Mouse (Mus musculus): ENCODE results near the gene Wasf2. TPM values are rescaled to one million over a fixed set of nuclear protein-coding genes. Genes with fewer than 3 reads are reported as not detected.

Gene Wasf2
- total RNA-seq, 2 experiments from 2014 or later = 34.9 to 35.6 TPM

- TF ChIP-seq CTCF (IDR thresholded peaks at IDR 0.05) = no peak
- no peak for DNase-seq
- intact Hi-C loops (cut with DNase I) = no loop called here
- H3K27ac ChIP-seq = no peak overlapping the region
- H3K4me3 ChIP-seq = no peak overlapping the region
Observed at GRCm38 (mm10) chr4:133221701-133222100, 91.4 kb downstream of the Wasf2 start.

DNA sequence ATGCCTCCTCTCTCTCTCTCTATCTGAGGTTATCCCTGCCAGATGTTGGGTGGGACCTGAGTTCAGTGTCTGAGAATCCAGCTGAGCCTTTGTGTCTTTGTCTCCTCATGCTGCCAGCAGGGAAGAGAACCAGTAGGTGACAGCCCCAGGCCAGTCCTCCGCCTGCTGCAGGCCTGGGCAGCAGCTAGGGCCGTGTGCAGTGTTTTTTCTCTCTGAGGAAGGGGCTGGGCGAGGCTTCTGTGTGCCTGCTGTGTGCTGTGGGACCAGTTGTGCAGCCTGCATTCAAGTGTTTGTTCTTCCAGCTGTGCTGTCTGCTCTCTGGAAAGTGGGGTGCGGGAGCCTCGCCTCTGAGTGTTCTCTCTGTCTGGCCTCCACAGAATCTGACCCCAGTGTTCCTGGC is 93.6 kb downstream of the Wasf2 start:
- intact Hi-C loops (cut with DNase I) = no loop called here
- no peak overlapping the region for H3K27ac ChIP-seq
- DNase-seq = no peak
- no peak for TF ChIP-seq CTCF (IDR thresholded peaks at IDR 0.05)
- H3K4me3 ChIP-seq = no peak overlapping the region

DNA sequence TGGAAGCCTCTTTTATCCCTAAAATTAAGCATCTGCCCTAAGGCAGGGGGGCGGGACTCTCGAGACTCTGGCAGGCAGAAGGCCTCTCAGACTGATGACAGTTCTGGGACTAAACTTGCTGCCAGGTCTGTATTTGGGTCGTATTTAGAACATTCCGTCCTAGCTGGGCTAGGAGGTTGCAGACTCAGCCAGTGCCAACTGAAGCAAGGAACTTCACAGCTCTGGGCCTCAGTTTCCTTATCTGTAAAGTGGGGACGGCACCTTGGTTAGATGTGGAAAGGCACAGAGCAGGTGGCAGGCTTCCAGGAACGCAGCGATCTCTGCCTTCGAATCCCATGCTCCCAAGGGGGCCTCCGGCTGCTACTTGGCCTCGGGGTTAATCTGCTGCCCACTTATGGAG is 95.8 kb downstream of the Wasf2 start:
- intact Hi-C loops (cut with DNase I) = no loop called here
- no peak overlapping the region for H3K4me3 ChIP-seq
- peak; percentile 70 for DNase-seq
- peak overlapping the region; percentile 59 for H3K27ac ChIP-seq
- TF ChIP-seq CTCF (IDR thresholded peaks at IDR 0.05) = no peak

DNA sequence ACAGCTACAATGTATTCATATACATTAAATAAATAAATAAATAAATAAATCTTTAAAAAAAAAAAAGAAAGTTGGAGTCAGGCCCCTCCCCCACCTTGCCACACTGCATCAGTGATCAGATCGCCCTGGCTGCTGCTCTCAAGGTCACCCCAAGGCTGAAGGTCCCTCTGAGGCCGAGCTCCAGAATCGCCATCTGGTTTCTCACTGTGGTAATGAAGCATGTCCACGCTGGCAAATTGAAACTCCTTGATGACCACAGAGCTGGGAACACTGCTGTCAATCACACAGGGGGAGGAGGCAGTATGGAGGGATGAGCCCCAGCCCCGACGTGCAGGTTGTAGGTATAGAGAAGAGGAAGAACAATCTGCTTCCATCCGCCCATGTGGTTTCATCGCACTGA is 97.3 kb downstream of the Wasf2 start:
- intact Hi-C loops (cut with DNase I) = no loop called here
- H3K4me3 ChIP-seq = no peak overlapping the region
- peak overlapping the region; percentile 24; the same call in 1 of the 2 replicates for H3K27ac ChIP-seq
- no peak for TF ChIP-seq CTCF (IDR thresholded peaks at IDR 0.05)
- DNase-seq = no peak

DNA sequence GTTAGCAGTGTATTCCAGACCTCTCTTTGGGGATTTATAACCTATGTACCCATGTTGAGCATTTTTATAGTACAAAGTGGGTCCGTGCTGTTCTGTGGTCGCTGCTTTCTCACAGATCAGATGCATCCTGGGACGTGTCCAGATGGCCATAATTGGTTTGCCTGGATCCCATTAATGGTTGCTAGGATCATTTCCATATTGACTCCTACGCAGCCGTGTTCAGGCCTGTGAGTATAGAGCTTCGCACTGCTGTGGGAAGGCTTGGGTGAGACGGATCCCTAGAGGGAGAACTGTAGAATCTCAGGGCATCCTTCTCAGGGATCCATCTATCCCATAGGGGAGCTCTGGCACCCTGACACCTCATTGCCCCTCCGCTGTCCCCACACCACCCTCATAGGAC is 99.3 kb downstream of the Wasf2 start:
- TF ChIP-seq CTCF (IDR thresholded peaks at IDR 0.05) = no peak
- H3K4me3 ChIP-seq = no peak overlapping the region
- no peak overlapping the region for H3K27ac ChIP-seq
- intact Hi-C loops (cut with DNase I) = no loop called here
- DNase-seq = no peak

GRCm38 (mm10) chr4:133233285-133233976 is 103.1 kb downstream of the Wasf2 start:
- intact Hi-C loops (cut with DNase I) = loop anchor here (5.0 kb wide), 1 partner anchor 64 kb away; no protein-coding TSS in a partner anchor
- Histone ChIP-seq H3K27ac (no peak overlapping the region), H3K4me3 (no peak overlapping the region)
- peak; percentile 84 for TF ChIP-seq CTCF (IDR thresholded peaks at IDR 0.05)
- peak; percentile 61 for DNase-seq

GRCm38 (mm10) chr4:133234771-133235170 is 104.5 kb downstream of the Wasf2 start:
- TF ChIP-seq CTCF (IDR thresholded peaks at IDR 0.05) = no peak
- no peak overlapping the region for H3K4me3 ChIP-seq
- no peak for DNase-seq
- no peak overlapping the region for H3K27ac ChIP-seq
- intact Hi-C loops (cut with DNase I) = loop anchor here (5.0 kb wide), 1 partner anchor 63 kb away; no protein-coding TSS in a partner anchor

DNA sequence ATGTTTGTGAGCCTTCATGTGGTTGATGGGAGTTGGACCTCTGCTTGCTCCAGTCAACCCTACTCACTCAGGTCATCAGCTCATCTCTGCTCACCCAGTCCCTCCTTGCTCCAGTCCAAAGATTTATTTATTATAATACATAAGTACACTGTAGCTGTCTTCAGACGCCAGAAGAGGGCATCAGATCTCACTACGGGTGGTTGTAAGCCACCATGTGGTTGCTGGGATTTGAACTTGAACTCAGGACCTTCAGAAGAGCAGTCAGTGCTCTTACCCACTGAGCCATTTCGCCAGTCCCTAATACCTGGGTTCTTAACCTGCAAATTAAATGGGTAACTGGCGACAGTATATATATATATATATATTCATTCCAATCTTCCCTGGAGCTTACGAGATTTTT is 105.1 kb downstream of the Wasf2 start:
- TF ChIP-seq CTCF (IDR thresholded peaks at IDR 0.05) = no peak
- intact Hi-C loops (cut with DNase I) = no loop called here

DNA sequence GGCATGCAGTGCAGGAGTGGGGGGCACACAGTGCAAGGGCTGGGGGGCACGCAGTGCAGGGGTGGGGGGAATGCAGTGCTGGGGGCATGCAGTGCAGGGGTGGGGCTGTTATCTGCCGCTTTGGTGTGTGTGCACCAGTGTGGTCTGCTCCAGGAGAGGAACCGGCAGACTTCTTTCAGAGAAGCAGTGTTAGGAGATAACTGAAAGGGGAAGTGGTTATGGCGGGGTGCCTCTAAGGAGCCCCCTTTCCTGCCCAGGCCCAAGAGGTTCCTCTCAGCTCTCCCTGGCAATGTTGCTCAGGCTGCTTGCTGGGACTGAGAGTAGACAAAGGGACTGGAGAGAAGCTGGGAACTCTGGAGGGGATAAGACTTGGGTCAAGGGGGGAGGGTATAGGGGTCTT is 107.6 kb downstream of the Wasf2 start:
- intact Hi-C loops (cut with DNase I) = no loop called here
- no peak overlapping the region for H3K27ac ChIP-seq
- H3K4me3 ChIP-seq = no peak overlapping the region
- TF ChIP-seq CTCF (IDR thresholded peaks at IDR 0.05) = no peak
- DNase-seq = no peak

More for the DNA sequence above, 105.1 kb downstream of the Wasf2 start:
- Histone ChIP-seq H3K4me3 (no peak overlapping the region), H3K27ac (no peak overlapping the region)
- DNase-seq = no peak

- DNase-seq = peak; percentile 92
- TF ChIP-seq CTCF (IDR thresholded peaks at IDR 0.05) = no peak
- Histone ChIP-seq H3K4me3 (peak within 1 kb of the TSS; percentile 70), H3K27ac (peak within 1 kb of the TSS; percentile 99)
- intact Hi-C loops (cut with DNase I) = no loop called here
Observed at GRCm38 (mm10) chr4:133240490-133240921, 110.2 kb downstream of the Wasf2 start, which contains the start of gene Map3k6. TSS of gene Map3k6 (plus strand) at chr4:133240818.

GRCm38 (mm10) chr4:133240934-133241908 is 110.9 kb downstream of the Wasf2 start:
- Histone ChIP-seq H3K27ac (peak overlapping the region; percentile 99), H3K4me3 (peak overlapping the region; percentile 70)
- intact Hi-C loops (cut with DNase I) = no loop called here
- TF ChIP-seq CTCF (IDR thresholded peaks at IDR 0.05) = peak; percentile 54
- peak; percentile 95 for DNase-seq

DNA sequence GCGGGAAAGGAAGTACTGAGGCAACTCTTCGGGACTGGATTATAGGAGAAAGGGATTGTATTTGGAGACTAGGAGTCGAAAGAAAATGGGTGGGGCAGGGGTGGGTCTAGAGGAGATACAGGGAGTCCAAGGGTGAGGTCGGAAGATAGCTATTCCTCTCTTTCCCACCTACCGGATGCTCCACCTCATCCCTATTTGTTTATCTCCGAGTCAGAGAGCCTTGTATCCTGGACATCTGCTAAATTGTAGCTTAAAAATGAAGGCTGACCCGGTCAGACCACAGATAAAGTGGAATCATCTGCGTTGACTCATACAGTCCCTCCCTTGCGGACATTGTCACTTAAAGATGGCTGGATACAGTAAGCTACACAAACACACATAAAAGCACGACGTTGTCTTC is 111.6 kb downstream of the Wasf2 start:
- DNase-seq = no peak
- intact Hi-C loops (cut with DNase I) = no loop called here
- peak overlapping the region; percentile 70 for H3K4me3 ChIP-seq
- peak overlapping the region; percentile 99 for H3K27ac ChIP-seq
- TF ChIP-seq CTCF (IDR thresholded peaks at IDR 0.05) = no peak

GRCm38 (mm10) chr4:133242710-133243109 is 112.4 kb downstream of the Wasf2 start:
- Histone ChIP-seq H3K4me3 (peak overlapping the region; percentile 70), H3K27ac (peak overlapping the region; percentile 99)
- no peak for DNase-seq
- intact Hi-C loops (cut with DNase I) = no loop called here
- TF ChIP-seq CTCF (IDR thresholded peaks at IDR 0.05) = no peak

All from gastrocnemius, adult 2 months (tissue).